Mouse (Mus musculus) frontal cortex, postnatal 36 days (tissue): Measurements from ENCODE around the gene 1700001O22Rik.

Experiments
- DNase-seq, 2 experiments: peaks; one replicate each; pipeline ENCODE4 v3.0.0; 2022; ENCODE audit warnings: low spot score in 2 of 2

1700001O22Rik gene

GRCm38 (mm10) chr2:30753219-30753618 is 50.2 kb downstream of the 1700001O22Rik start:
- no peak for DNase-seq

- no peak for DNase-seq
Observed at GRCm38 (mm10) chr2:30752471-30752870, 51.0 kb downstream of the 1700001O22Rik start.

GRCm38 (mm10) chr2:30750025-30750424 is 53.4 kb downstream of the 1700001O22Rik start:
- no peak for DNase-seq

- no peak for DNase-seq
Observed at GRCm38 (mm10) chr2:30747602-30748162, 55.8 kb downstream of the 1700001O22Rik start.
